Mouse (Mus musculus): ENCODE results near the gene Klhl22.

- TF ChIP-seq CTCF (IDR thresholded peaks at IDR 0.05; ENCODE audit: low read depth, low read length) (no peak), POLR2A (IDR thresholded peaks at IDR 0.05; ENCODE audit: borderline replicate concordance, low read depth, low read length) (no peak)
These were observed 49.7 kb downstream of the Klhl22 start for GRCm38 (mm10) chr16:17809125-17809524.

Data from bone marrow macrophage, adult 2 months (primary cell).